In genomic region chr7:122140991-122141390, GRCm38 (mm10) we compare ENCODE assay signal across 25 mouse cellular contexts. TPM values are rescaled to one million over a fixed set of nuclear protein-coding genes. Genes with fewer than 3 reads are reported as not detected.
"Had no signal": no experiment of that assay in that cellular context is flagged by ENCODE, and none has a peak within 500 bp of the region (broad histone marks: within the 10 kb centered on the region; RNA-seq: fewer than 3 reads in every experiment).

No protein-coding gene starts in this region.

- H3K27ac ChIP-seq: layer of hippocampus, adult 2 months; liver, embryonic 14.5 days; lung, embryonic 15.5 days; midbrain, embryonic 10.5 days; midbrain, embryonic 13.5 days; neural tube, embryonic 13.5 days; stomach, embryonic 15.5 days had no signal

- H3K4me3 ChIP-seq: layer of hippocampus, adult 2 months; lung, embryonic 15.5 days; megakaryocyte, embryonic 14.5 days; midbrain, embryonic 10.5 days; midbrain, embryonic 13.5 days; myocyte; neural tube, embryonic 13.5 days; stomach, embryonic 15.5 days had no signal

- H3K4me2 ChIP-seq: liver, embryonic 11.5 days; lung, embryonic 15.5 days; midbrain, embryonic 13.5 days; neural tube, embryonic 13.5 days; stomach, embryonic 15.5 days had no signal

- H3K27me3 ChIP-seq: lung, embryonic 15.5 days; megakaryocyte, embryonic 14.5 days; midbrain, embryonic 13.5 days; neural tube, embryonic 13.5 days; stomach, embryonic 15.5 days had no signal

- H3K9ac ChIP-seq: liver, embryonic 14.5 days; lung, embryonic 15.5 days; midbrain, embryonic 13.5 days; neural tube, embryonic 13.5 days; stomach, embryonic 15.5 days had no signal

- DNase-seq: layer of hippocampus, adult 9-11 months; lung, adult 18-20 months; lung, postnatal 10 days; lung, postnatal 36 days; retina, postnatal 1 day; right cerebral cortex, postnatal 25 days; spleen, adult 18-20 months; thymus, adult 18-20 months; thymus, postnatal 36 days had no signal

- H3K4me1 ChIP-seq: lung, embryonic 15.5 days; midbrain, embryonic 10.5 days; midbrain, embryonic 13.5 days; neural tube, embryonic 13.5 days; stomach, embryonic 15.5 days had no signal

- ATAC-seq: intestine, postnatal 0 days; midbrain, embryonic 13.5 days; midbrain, embryonic 16.5 days had no signal

- H3K9me3 ChIP-seq: lung, embryonic 15.5 days; megakaryocyte, embryonic 14.5 days; midbrain, embryonic 10.5 days; midbrain, embryonic 13.5 days; neural tube, embryonic 13.5 days; stomach, embryonic 15.5 days had no signal

RNA-seq across cellular contexts. Expression of gene Plk1, which starts 18.2 kb away (rescaled TPM):
- total RNA-seq: monocyte, adult 5-6 weeks had no signal

RNA-seq across cellular contexts. Expression of gene Ern2, which starts 45.0 kb away (rescaled TPM):
- total RNA-seq: monocyte, adult 5-6 weeks; neutrophil, adult 5-6 weeks had no signal
- polyA plus RNA-seq: limb, embryonic 11.5 days; limb, embryonic 14.5 days; liver, embryonic 11.5 days; liver, embryonic 14.5 days; midbrain, embryonic 10.5 days; myocyte had no signal
